Mouse (Mus musculus): ENCODE data around the gene Slc26a10. TPM values are rescaled to one million over a fixed set of nuclear protein-coding genes. Genes with fewer than 3 reads are reported as not detected.

Gene Slc26a10
- total and polyA plus RNA-seq, 2 experiments from 2014 or later = 0.31 to 1.1 TPM

DNA sequence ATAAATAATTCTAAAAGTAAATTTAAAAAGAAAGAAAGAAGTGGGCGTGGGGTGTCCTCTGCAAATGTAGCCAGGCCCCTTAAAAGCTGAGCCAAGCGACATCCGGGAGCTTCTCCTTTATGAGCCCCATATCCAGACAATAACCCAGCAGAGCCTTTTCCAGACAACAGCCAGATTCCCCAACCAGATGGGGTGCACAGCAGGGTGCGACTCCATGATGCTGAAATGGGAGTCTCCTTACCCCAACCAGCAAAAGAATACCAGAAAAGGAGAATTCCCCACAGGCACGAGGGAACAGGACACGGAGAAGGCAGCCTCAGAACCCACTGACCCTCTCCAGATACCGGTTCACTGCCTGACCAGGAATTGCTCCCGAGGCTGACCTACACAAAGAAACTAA, 37.2 kb downstream of the Slc26a10 start:
- H3K27ac ChIP-seq = no peak overlapping the region
- no peaks in the 10 kb centered on the region for H3K4me1 ChIP-seq (ENCODE audit: insufficient read depth, low read length)
- H3K4me2 ChIP-seq (ENCODE audit: low read depth, low read length) = no peak overlapping the region
- DNase-seq (ENCODE audit: low spot score) = no peak
- no peak for TF ChIP-seq CTCF (IDR thresholded peaks at IDR 0.05; ENCODE audit: low read depth)
- WGBS = 74% methylated on average over 8 of the region's 8 CpGs
- H3K27me3 ChIP-seq (ENCODE audit: insufficient read depth, low read length) = no peaks in the 10 kb centered on the region
- no peaks in the 10 kb centered on the region for H3K36me3 ChIP-seq (ENCODE audit: insufficient read depth, low read length)
- H3K4me3 ChIP-seq (ENCODE audit: low read length) = no peak overlapping the region
- no peak for ATAC-seq
- H3K9ac ChIP-seq (replicated peaks; ENCODE audit: low read length) = no peak overlapping the region
- no peaks in the 10 kb centered on the region for H3K9me3 ChIP-seq (ENCODE audit: low read length)

DNA sequence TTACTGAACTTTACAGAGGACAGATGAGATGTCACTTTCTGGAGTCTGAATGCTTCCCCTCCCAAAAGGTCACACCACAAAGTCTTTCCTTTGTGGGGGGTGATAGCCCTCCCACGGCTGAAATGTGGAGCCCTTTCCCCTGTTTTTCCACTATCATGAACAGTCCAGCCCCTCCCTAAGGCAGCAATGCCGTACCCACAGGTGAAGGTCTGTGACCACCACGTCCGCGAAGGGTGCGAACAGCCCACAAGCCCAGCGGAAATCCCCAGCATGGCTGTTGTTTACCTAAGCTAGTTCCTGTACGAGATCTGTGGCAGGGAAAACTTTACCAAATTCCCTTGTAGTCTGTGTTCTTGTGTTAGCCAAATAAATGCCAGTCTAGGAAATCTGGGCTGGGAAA, 38.9 kb downstream of the Slc26a10 start:
- H3K4me1 ChIP-seq (ENCODE audit: insufficient read depth, low read length) = no peaks in the 10 kb centered on the region
- no peaks in the 10 kb centered on the region for H3K36me3 ChIP-seq (ENCODE audit: insufficient read depth, low read length)
- ATAC-seq (no peak), DNase-seq (ENCODE audit: low spot score) (no peak)
- H3K27ac ChIP-seq = no peak overlapping the region
- H3K9me3 ChIP-seq (ENCODE audit: low read length) = no peaks in the 10 kb centered on the region
- WGBS = 79% methylated on average over 8 of the region's 8 CpGs
- no peak overlapping the region for H3K9ac ChIP-seq (replicated peaks; ENCODE audit: low read length)
- TF ChIP-seq CTCF (IDR thresholded peaks at IDR 0.05; ENCODE audit: low read depth) = no peak
- H3K27me3 ChIP-seq (ENCODE audit: insufficient read depth, low read length) = no peaks in the 10 kb centered on the region
- no peak overlapping the region for H3K4me2 ChIP-seq (ENCODE audit: low read depth, low read length)
- no peak overlapping the region for H3K4me3 ChIP-seq (ENCODE audit: low read length)

DNA sequence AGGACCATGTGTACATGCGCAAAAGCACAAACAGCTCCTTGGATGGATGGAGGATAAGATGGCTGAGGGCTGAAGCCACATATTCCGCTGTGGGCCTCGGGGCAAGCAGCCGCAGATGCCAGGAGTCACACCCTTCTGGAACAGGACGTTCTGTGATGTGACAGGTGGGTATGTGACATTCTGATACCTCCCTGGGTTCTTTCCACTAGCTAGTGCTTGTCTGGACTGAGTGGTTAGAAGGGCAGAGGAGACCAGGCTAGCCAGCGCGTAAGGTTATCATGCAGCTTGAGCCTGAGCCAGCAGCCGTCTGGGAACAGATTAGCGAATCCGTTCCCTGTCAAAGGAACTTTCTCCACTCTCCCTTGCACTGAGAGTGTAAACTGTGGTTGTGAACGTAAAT, 39.5 kb downstream of the Slc26a10 start:
- H3K4me3 ChIP-seq (ENCODE audit: low read length) = no peak overlapping the region
- H3K4me2 ChIP-seq (ENCODE audit: low read depth, low read length) = no peak overlapping the region
- 86% methylated on average over 11 of the region's 11 CpGs for WGBS
- no peaks in the 10 kb centered on the region for H3K4me1 ChIP-seq (ENCODE audit: insufficient read depth, low read length)
- no peak overlapping the region for H3K9ac ChIP-seq (replicated peaks; ENCODE audit: low read length)
- no peak overlapping the region for H3K27ac ChIP-seq
- H3K27me3 ChIP-seq (ENCODE audit: insufficient read depth, low read length) = no peaks in the 10 kb centered on the region
- no peak for TF ChIP-seq CTCF (IDR thresholded peaks at IDR 0.05; ENCODE audit: low read depth)
- DNase-seq (ENCODE audit: low spot score) = no peak
- H3K36me3 ChIP-seq (ENCODE audit: insufficient read depth, low read length) = no peaks in the 10 kb centered on the region
- no peaks in the 10 kb centered on the region for H3K9me3 ChIP-seq (ENCODE audit: low read length)
- no peak for ATAC-seq

GRCm38 (mm10) chr10:127138328-127139141, 41.9 kb downstream of the Slc26a10 start:
- no peak for ATAC-seq
- H3K4me1 ChIP-seq (ENCODE audit: insufficient read depth, low read length) = no peaks in the 10 kb centered on the region
- no peak overlapping the region for H3K27ac ChIP-seq
- H3K27me3 ChIP-seq (ENCODE audit: insufficient read depth, low read length) = no peaks in the 10 kb centered on the region
- no peak overlapping the region for H3K4me2 ChIP-seq (ENCODE audit: low read depth, low read length)
- H3K36me3 ChIP-seq (ENCODE audit: insufficient read depth, low read length) = no peaks in the 10 kb centered on the region
- 91% methylated on average over 18 of the region's 18 CpGs for WGBS
- no peak overlapping the region for H3K4me3 ChIP-seq (ENCODE audit: low read length)
- TF ChIP-seq CTCF (IDR thresholded peaks at IDR 0.05; ENCODE audit: low read depth) = no peak
- no peaks in the 10 kb centered on the region for H3K9me3 ChIP-seq (ENCODE audit: low read length)
- no peak for DNase-seq (ENCODE audit: low spot score)
- H3K9ac ChIP-seq (replicated peaks; ENCODE audit: low read length) = no peak overlapping the region

DNA sequence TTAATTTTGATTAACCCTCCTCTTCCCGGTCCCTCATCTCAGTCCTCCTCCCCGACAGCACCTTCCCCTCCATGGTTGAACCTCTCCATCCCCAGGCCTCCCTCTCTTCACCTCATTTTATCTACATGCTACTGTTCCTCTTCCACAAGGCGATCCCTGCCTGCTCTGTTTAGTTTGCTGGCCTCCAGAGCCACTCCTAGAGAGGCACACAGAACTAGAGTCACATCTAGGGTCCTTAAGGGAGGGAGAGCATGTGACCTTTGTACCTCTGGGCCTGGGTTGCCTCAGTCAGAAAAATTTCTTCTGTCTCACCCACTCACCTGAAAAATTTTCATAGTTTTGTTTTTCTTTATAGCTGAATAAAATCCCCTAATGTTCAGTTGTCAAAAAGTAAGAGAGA, 42.5 kb downstream of the Slc26a10 start:
- WGBS = 91% methylated on average over 3 of the region's 3 CpGs

DNA sequence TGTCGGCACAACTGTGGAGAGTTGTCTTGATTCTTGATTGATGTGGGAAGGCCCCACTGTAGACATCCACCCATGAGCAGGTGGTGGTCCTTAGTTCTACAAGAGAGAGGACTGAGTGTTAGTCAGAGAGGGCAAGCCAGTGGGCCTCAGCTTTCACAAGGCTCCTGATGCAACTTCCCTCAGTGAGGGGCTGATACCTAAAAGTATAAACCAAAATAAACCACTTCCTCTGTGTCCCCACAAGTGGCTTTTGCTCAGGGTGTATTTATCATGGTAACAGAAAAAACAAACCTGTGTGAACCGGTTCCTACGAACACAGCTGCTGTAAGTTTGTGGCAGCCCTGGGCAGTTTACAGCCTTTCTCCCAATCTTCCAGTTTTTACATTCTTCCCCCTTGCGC, 43.9 kb downstream of the Slc26a10 start:
- H3K4me1 ChIP-seq (ENCODE audit: insufficient read depth, low read length) = no peaks in the 10 kb centered on the region
- H3K9ac ChIP-seq (replicated peaks; ENCODE audit: low read length) = no peak overlapping the region
- no peak overlapping the region for H3K4me2 ChIP-seq (ENCODE audit: low read depth, low read length)
- H3K27ac ChIP-seq = no peak overlapping the region
- no peak overlapping the region for H3K4me3 ChIP-seq (ENCODE audit: low read length)
- DNase-seq (ENCODE audit: low spot score) (no peak), ATAC-seq (no peak)
- H3K9me3 ChIP-seq (ENCODE audit: low read length) = no peaks in the 10 kb centered on the region
- no peak for TF ChIP-seq CTCF (IDR thresholded peaks at IDR 0.05; ENCODE audit: low read depth)
- H3K27me3 ChIP-seq (ENCODE audit: insufficient read depth, low read length) = no peaks in the 10 kb centered on the region
- WGBS = 97% methylated on average over 4 of the region's 4 CpGs
- H3K36me3 ChIP-seq (ENCODE audit: insufficient read depth, low read length) = no peaks in the 10 kb centered on the region

More for the DNA sequence above, 42.5 kb downstream of the Slc26a10 start:
- no peak overlapping the region for H3K4me3 ChIP-seq (ENCODE audit: low read length)
- H3K36me3 ChIP-seq (ENCODE audit: insufficient read depth, low read length) = no peaks in the 10 kb centered on the region
- H3K27ac ChIP-seq = no peak overlapping the region
- no peaks in the 10 kb centered on the region for H3K4me1 ChIP-seq (ENCODE audit: insufficient read depth, low read length)
- no peak for TF ChIP-seq CTCF (IDR thresholded peaks at IDR 0.05; ENCODE audit: low read depth)
- DNase-seq (ENCODE audit: low spot score) (no peak), ATAC-seq (no peak)
- no peaks in the 10 kb centered on the region for H3K27me3 ChIP-seq (ENCODE audit: insufficient read depth, low read length)
- H3K9ac ChIP-seq (replicated peaks; ENCODE audit: low read length) = no peak overlapping the region
- H3K9me3 ChIP-seq (ENCODE audit: low read length) = no peaks in the 10 kb centered on the region
- no peak overlapping the region for H3K4me2 ChIP-seq (ENCODE audit: low read depth, low read length)

DNA sequence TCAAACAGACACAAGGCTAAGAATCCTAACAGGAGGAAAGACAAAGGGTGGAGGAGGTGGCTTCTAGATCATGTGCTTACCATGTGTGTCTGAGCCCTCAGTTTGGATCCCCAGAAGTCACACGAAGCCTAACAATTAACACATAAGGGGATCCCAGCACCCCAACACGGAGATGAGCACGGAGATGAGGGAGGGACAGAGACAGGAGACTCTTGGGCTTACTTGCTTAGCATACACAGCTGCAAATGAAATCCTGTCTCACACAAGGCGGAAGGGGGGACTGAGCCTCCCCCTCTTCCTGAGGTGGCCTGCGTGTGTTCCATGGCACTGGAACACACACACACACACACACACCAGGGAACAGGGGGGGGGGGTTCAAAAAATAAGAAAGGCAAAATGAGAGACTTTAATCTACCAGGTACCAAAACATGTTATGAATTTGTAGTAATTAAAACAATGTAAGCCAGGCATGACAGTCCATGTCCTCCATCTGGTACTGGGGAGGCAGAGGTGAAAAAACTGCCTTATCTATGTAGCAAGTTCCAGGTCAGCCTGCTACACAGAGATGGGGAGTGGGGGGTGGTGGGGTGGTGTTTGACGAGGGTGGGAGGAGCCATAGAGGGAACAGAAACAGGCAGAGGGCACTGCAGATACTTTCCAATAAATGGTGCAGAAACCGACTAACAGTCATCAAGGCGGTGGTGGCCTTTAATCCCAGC, 45.2 kb downstream of the Slc26a10 start:
- Histone ChIP-seq H3K4me3 (ENCODE audit: low read length) (no peak overlapping the region), H3K36me3 (ENCODE audit: insufficient read depth, low read length) (no peaks in the 10 kb centered on the region), H3K9ac (replicated peaks; ENCODE audit: low read length) (no peak overlapping the region), H3K27me3 (ENCODE audit: insufficient read depth, low read length) (no peaks in the 10 kb centered on the region), H3K4me2 (ENCODE audit: low read depth, low read length) (no peak overlapping the region), H3K9me3 (ENCODE audit: low read length) (no peaks in the 10 kb centered on the region), H3K27ac (no peak overlapping the region), H3K4me1 (ENCODE audit: insufficient read depth, low read length) (no peaks in the 10 kb centered on the region)
- ATAC-seq (no peak), DNase-seq (ENCODE audit: low spot score) (no peak)
- WGBS = 58% methylated on average over 8 of the region's 8 CpGs
- no peak for TF ChIP-seq CTCF (IDR thresholded peaks at IDR 0.05; ENCODE audit: low read depth)

All from hindbrain, postnatal 0 days (tissue).